Mouse (Mus musculus) bone marrow macrophage, adult 2 months (primary cell): ENCODE measurements at regions not wholly inside any gene's neighbourhood (a gene's known extent, or its start where the extent isn't known, plus 50 kb on each side); places are given as distances from the start of the nearest gene placed in this dataset.

Experiments
- CTCF ChIP-seq: IDR thresholded peaks from 2 replicates; pipeline ENCODE4 v1.5.1; 2012; ENCODE audit warnings: low read depth, mild to moderate bottlenecking, low read length, moderate library complexity
- POLR2A ChIP-seq: IDR thresholded peaks from 2 replicates; pipeline ENCODE4 v1.6.1; 2012; ENCODE audit warnings: mild to moderate bottlenecking, low read depth, low read length, borderline replicate concordance

DNA sequence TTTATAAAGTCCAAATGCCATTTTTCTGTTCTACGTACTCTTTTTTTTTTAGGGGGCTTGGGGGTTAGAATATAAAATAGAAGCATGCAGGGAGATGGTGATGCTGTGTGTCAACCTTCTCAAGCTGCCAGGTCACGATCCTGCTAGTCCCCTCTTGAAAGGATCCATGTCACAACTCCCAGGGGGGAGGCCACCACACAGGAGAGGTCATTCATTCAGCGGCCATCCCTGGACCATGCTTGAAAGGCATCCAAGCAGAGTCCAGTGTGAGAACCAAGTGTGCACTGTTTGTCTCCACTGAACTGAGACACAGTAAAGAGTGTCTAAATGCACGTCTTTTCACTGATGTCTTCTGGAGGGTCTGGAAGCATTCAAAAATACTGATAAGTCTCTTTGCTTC, 119.8 kb upstream of the N6amt1 start:
- TF ChIP-seq CTCF (no peak), POLR2A (no peak)
